Mouse (Mus musculus): Measurements from ENCODE around the gene Cdc42se1. TPM values are rescaled to one million over a fixed set of nuclear protein-coding genes. Genes with fewer than 3 reads are reported as not detected.

Cdc42se1 gene
- total and polyA plus RNA-seq, 3 experiments, result 341 to 472 TPM; not detected in 1

DNA sequence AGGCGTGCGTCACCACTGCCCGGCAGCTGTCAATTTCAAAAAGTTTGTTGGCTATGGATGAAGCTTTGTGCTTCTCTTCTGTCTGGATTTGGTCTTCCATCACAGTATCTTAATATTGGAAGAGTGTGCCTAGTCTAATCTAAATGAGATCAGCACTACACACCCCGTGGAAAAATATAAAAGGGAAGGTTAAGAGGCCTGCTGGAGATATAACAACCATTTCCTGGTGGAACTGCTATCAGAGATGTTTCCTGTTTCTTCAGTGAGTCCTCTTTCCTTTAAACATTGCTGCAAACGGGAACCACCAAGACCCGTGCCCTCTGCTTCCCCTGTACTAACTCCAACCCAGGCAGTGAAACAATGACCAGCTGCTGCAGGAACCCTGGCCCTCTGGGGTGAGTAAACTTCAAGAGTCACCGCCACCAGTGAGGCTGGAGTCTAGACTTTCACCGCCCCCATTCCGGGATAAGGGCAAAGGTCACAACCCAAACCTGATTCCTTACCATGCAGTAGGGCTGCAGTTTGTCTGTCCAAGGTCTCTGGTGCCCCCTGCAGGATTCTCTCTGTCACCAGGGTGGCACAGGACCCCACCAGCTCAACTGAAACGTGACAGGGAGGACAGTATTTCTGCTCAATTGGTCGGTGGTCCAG is 34.7 kb downstream of the Cdc42se1 start (continued):
- TF ChIP-seq UBTF (IDR thresholded peaks at IDR 0.05; ENCODE audit: borderline replicate concordance, insufficient read depth, low read depth, low read length) (no peak), SIN3A (IDR thresholded peaks at IDR 0.05; ENCODE audit: low read length) (no peak), USF1 (IDR thresholded peaks at IDR 0.05; ENCODE audit: low read depth, low read length) (peak; percentile 25; the same call in 1 of the 2 replicates), TAL1 (IDR thresholded peaks at IDR 0.05; ENCODE audit: low read length) (no peak), ZMIZ1 (IDR thresholded peaks at IDR 0.05; ENCODE audit: low read depth, low read length) (no peak), ETS1 (IDR thresholded peaks at IDR 0.05; ENCODE audit: low read depth, low read length) (no peak), POLR2A (IDR thresholded peaks at IDR 0.05; ENCODE audit: control insufficient read depth in 1 of 2, insufficient read depth in 1 of 2, low read depth in 1 of 2, low read length in 2 of 2, poor library complexity in 1 of 2) (no peak), CTCF (IDR thresholded peaks at IDR 0.05 in 2 of 3, conservative IDR thresholded peaks at IDR 0.05 in 1 of 3; ENCODE audit: control insufficient read depth in 1 of 3, insufficient read depth in 1 of 3, low read depth in 2 of 3, low read length in 3 of 3, poor library complexity in 1 of 3, severe bottlenecking in 1 of 3) (peak in 2 of 3 experiments; percentile 97 to 98), POLR2AphosphoS2 (IDR thresholded peaks at IDR 0.05; ENCODE audit: low read length) (no peak), USF2 (IDR thresholded peaks at IDR 0.05; ENCODE audit: borderline replicate concordance in 1 of 2, insufficient read depth in 1 of 2, low read depth in 1 of 2, low read length in 2 of 2) (no peak), MXI1 (IDR thresholded peaks at IDR 0.05; ENCODE audit: low read depth, low read length) (0 out of 2 replicates have a peak, but pooled peaks have one; percentile 35), POLR2AphosphoS5 (IDR thresholded peaks at IDR 0.05; ENCODE audit: borderline replicate concordance, low read depth, low read length) (no peak), GATA1 (IDR thresholded peaks at IDR 0.05; ENCODE audit: low read depth, low read length) (no peak), SMC3 (IDR thresholded peaks at IDR 0.05; ENCODE audit: low read depth, low read length) (peak; percentile 97), BHLHE40 (IDR thresholded peaks at IDR 0.05; ENCODE audit: borderline replicate concordance, low read depth, low read length) (peak; percentile 80), EP300 (IDR thresholded peaks at IDR 0.05; ENCODE audit: low read depth in 1 of 2, low read length in 2 of 2) (0 out of 4 replicates have a peak, but pooled peaks of 1 of the 2 experiments have one; percentile 25), MAZ (IDR thresholded peaks at IDR 0.05; ENCODE audit: low read depth, low read length) (no peak), ELF1 (IDR thresholded peaks at IDR 0.05; ENCODE audit: low read depth, low read length) (no peak), HCFC1 (IDR thresholded peaks at IDR 0.05; ENCODE audit: low read depth, low read length) (no peak), JUND (IDR thresholded peaks at IDR 0.05; ENCODE audit: low read depth, low read length) (no peak)

DNA sequence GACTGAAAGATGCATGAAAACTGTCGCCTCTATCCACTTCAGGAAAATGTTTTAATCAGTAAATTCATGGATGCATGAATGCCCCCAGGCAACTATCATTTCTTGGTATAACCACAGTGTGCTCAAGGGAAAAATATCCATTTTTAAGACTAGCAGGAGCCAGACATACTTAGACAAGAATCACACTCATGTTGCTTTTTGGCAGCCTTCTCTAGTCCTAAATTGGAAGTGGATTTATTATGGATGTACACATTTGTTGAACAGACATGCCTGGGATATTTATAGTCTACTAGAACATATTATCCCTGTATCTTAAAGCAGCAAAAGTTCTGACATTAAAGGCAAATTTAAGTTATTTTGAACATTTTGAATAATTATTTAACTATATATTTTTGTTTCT is 36.2 kb downstream of the Cdc42se1 start:
- DNase-seq (ENCODE audit: low read depth, low spot score), result no peak
- TF ChIP-seq ZKSCAN1 (IDR thresholded peaks at IDR 0.05; ENCODE audit: low read depth, low read length) (no peak), TCF12 (IDR thresholded peaks at IDR 0.05; ENCODE audit: low read depth, low read length) (no peak), POLR2AphosphoS2 (IDR thresholded peaks at IDR 0.05; ENCODE audit: low read length) (no peak), MXI1 (IDR thresholded peaks at IDR 0.05; ENCODE audit: low read depth, low read length) (no peak), MAFK (IDR thresholded peaks at IDR 0.05; ENCODE audit: borderline replicate concordance, low read depth, low read length) (no peak)
- H3K79me2 ChIP-seq (ENCODE audit: control insufficient read depth, insufficient read depth, low read length, poor library complexity), result no peaks in the 10 kb centered on the region
- no peak overlapping the region for H3K9ac ChIP-seq (ENCODE audit: control insufficient read depth, low read depth, low read length, poor library complexity, severe bottlenecking)
- no peak overlapping the region for H3K27ac ChIP-seq (ENCODE audit: control insufficient read depth, low read depth, low read length)
- no peak overlapping the region for H3K4me3 ChIP-seq (ENCODE audit: control insufficient read depth in 1 of 2, insufficient read depth in 1 of 2, low read depth in 2 of 2, low read length in 2 of 2)
- H3K36me3 ChIP-seq (ENCODE audit: control insufficient read depth in 1 of 2, insufficient read depth in 2 of 2, low read length in 2 of 2), result peaks cover 3 to 22% of the 10 kb centered on the region in 2 experiments; a peak in 3 of 4 replicates
- H3K4me1 ChIP-seq (ENCODE audit: control insufficient read depth in 1 of 2, insufficient read depth in 2 of 2, low read length in 2 of 2), result no peaks in the 10 kb centered on the region
- no peaks in the 10 kb centered on the region for H3K9me3 ChIP-seq (replicated peaks; ENCODE audit: insufficient read depth, low read length)
- H3K27me3 ChIP-seq (ENCODE audit: control insufficient read depth in 1 of 2, insufficient read depth in 2 of 2, low read length in 2 of 2), result no peaks in the 10 kb centered on the region
